Mouse (Mus musculus): ENCODE measurements at regions not wholly inside any gene's neighbourhood (a gene's known extent, or its start where the extent isn't known, plus 50 kb on each side); places are given as distances from the start of the nearest gene placed in this dataset.
A peak's percentile ranks its signal among the peaks of the same experiment; 100 is the strongest.

GRCm38 (mm10) chr1:92776353-92776752 lies 55.1 kb upstream of the Gpc1 start:
- no peak for DNase-seq (ENCODE audit: low spot score in 2 of 2)

GRCm38 (mm10) chr1:92775908-92776307 lies 55.5 kb upstream of the Gpc1 start:
- no peak for DNase-seq (ENCODE audit: low spot score in 2 of 2)

DNA sequence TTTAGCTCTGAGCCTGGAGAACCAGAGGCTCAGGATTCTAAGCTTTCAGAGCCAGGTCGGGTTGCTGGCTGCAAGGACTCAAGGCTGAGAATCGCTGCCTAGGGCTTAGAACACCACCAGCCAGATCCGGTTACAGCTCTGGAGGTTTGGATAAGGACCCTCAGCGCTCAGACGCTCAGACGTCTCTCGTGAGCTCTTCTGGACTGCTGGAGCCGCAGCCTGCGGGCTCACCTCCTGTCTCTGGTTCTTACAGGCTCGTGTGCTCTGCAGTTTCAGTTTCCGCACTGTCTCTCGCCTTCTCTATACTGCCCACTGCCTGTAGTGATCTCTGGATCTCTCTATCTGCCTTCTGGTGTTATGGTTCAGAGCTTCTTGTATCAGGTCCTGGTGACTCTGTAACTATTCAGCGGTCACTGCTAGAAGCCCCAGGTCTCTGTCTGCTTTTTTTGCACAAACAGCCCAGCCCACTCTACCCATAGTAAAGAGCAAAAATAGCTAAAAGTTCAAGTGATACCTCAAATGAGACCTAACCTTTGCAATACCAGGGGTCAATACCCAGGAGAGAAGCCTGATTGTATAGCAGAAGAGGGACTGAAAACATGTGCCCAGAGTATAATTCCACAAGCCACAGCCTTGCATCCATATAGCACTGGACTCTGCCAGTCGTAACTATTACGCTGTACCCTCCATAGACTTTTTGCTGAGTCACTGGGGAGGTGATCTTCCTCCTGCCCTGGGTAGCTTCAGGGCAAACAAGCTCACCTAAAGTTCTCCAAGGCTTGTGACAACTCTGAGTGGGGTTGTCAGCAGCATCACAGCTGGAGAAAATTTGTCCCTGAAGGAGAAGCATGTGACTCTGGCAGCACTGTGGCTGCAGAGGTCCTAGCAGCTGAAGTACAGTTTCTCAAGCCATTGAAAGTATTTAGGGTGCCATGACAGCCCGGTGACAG lies 56.4 kb upstream of the Gpc1 start:
- no peak for DNase-seq (ENCODE audit: low spot score in 2 of 2)

DNA sequence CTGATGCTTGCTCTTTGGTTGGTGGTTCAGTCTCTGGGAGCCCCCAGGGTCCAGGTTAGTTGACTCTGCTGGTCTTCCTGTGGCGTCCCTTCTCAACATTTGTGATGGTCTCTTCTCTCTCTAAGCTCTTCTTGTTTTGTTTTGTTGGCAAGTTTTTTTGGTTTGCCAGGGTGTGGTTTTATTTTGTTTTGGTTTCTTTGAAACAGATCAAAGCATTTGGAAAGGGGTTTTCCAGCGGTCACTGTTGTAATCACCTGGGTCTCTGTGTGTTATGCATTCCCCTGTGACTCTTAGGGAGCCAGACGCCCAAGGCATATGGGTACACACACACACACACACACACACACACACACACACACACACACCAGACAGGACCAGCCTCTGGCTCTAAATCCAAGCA lies 57.4 kb upstream of the Gpc1 start:
- no peak for DNase-seq (ENCODE audit: low spot score in 2 of 2)

GRCm38 (mm10) chr1:92772784-92773113 lies 58.7 kb upstream of the Gpc1 start:
- no peak for DNase-seq (ENCODE audit: low spot score in 2 of 2)

GRCm38 (mm10) chr1:92772101-92772783 lies 59.2 kb upstream of the Gpc1 start:
- no peak for DNase-seq (ENCODE audit: low spot score in 2 of 2)

DNA sequence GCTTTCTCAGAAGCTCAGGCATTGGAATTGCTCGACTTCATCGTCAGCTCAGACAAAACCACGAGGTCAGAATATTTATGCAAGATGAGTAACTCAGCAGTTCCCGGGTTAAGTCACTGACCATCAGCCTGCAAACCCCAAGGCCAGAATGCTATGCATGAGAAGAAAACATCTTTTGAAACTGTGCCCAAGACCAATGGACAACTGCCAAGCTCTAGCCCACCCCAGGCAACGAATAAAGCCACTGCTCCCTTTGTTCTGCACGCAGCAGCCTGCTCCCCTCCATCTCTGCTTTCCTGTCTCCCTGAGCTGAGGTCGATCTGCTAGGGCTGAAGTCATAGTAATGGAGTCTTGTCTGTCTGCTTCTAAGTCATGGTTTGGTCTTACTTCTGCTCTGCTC lies 61.7 kb upstream of the Gpc1 start:
- no peak for DNase-seq (ENCODE audit: low spot score in 2 of 2)

- DNase-seq (ENCODE audit: low spot score in 2 of 2): no peak
These were observed 62.3 kb upstream of the Gpc1 start for GRCm38 (mm10) chr1:92769156-92769555.

GRCm38 (mm10) chr1:92766496-92766895 lies 64.9 kb upstream of the Gpc1 start:
- no peak for DNase-seq (ENCODE audit: low spot score in 2 of 2)

GRCm38 (mm10) chr1:92754793-92755488 lies 76.5 kb upstream of the Gpc1 start:
- peak; percentile 40 to 61 for DNase-seq (ENCODE audit: low spot score in 2 of 2)

GRCm38 (mm10) chr1:92751700-92752136 lies 79.7 kb upstream of the Gpc1 start:
- no peak for DNase-seq (ENCODE audit: low spot score in 2 of 2)

DNA sequence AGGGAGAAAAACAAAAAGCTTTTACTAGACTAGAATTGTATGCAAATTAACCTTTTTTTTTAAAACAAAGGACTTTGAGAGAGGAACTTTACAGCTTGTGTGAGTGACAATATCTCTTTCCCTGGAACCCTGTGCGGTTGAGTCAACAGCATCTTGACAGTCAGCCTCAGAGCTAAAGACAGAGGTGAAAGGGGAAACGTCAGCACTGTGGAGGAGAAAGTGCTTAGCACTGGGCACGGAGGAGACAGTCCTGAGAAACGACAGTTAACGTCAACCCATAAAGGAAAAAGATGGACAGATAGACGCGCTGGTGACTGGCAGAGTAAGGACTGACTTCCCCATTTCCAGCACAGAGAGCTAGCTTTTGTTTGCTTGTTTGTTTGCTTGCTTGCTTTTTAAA lies 82.0 kb upstream of the Gpc1 start:
- DNase-seq (ENCODE audit: low spot score in 2 of 2): no peak

DNA sequence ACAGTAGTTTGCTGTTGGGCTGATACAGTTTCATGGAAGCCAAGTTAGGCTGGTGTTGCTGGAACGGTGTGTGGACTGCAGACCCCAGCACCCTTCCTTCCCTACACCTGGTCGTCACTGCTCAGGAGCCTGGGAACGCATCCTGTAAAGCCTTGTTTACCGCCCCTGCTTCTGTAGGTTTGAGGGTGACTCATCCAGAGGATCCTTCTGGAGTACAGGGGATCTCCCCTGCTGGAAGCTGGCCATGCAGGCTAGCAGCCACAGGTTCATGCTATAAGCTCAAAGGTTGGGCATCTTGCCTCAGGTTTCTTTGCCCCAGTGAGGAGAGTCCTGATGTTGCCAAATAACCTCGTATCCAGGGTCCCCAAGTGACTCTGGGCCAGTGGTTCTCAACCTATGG lies 86.2 kb upstream of the Gpc1 start:
- no peak for DNase-seq (ENCODE audit: low spot score in 2 of 2)

- DNase-seq (ENCODE audit: low spot score in 2 of 2): no peak
These were observed 86.8 kb upstream of the Gpc1 start for GRCm38 (mm10) chr1:92744528-92745241.

DNA sequence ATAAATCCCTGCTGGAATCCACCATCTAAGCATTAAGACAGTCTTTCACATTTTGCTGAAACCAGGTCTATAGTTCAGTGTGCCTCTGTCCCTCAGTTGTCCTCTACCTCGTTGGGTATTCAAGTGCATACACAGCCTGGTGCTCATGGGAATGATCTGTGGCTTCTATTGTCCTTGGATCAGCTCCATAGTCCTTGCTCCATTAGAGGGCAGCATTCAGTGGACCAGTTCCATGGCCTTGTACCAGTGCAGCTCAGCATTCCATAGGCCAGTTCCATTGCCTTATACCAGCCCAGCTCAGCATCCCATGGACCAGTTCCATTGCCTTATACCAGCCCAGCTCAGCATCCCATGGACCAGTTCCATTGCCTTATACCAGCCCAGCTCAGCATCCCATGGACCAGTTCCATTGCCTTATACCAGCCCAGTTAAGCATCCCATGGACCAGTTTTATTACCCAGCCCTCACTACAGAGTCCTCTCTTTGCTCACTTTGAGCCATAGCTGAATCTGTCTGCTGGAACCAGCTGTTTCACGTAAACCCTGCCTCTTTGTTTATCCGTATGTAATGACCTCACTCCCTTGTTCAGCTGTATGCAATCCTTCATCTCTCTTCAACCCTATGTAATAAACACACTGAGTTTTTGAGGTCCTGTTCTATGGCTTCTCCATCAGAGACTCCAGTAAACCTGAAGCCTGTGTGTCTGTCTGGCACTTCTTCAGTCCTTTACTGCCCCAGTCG lies 88.4 kb upstream of the Gpc1 start:
- DNase-seq (ENCODE audit: low spot score in 2 of 2): no peak

DNA sequence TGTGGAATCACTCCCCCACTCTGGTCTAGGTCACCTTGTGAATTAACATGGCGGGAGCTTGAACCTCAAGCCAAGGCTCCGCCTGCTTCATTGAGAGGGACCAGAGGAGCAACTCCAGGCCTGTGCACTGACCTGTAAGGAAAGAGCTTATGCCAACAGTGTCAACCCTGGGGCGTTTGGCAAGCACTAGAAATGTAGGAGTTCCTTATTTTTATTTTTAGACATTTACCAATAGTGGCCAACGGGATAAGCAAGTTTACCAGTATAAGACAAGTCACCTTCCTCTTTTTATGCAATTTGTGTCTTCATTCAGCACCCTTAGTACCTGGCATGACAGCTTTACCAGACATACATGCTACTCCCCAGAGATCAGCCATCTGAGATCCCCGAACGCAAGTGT lies 89.1 kb upstream of the Gpc1 start:
- no peak for DNase-seq (ENCODE audit: low spot score in 2 of 2)

- DNase-seq (ENCODE audit: low spot score in 2 of 2): no peak
These were observed 90.4 kb upstream of the Gpc1 start for GRCm38 (mm10) chr1:92741047-92741446.

GRCm38 (mm10) chr1:92737600-92738197 lies 89.1 kb upstream of the Otos start:
- DNase-seq (ENCODE audit: low spot score in 2 of 2): no peak

DNA sequence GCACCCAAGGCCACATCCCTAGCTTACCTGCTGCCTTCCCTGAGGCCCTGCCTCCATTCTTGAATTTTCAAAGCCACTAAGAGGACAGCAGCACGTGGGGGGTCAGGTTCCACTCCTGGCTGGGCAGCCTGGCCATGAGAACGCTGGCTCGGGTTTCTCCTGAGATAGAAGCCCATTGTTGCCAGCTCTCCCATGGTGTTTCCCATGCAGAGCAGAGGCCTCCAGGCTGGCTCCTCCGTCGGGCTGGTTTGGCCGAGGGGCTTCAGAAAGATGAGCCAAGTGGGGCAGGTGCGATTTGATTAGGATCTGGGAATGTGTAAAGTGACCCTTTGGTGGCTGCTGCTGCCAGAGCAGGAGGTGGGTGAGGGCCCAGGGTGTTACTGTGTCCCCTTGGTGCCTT lies 87.8 kb upstream of the Otos start:
- no peak for DNase-seq (ENCODE audit: low spot score in 2 of 2)

DNA sequence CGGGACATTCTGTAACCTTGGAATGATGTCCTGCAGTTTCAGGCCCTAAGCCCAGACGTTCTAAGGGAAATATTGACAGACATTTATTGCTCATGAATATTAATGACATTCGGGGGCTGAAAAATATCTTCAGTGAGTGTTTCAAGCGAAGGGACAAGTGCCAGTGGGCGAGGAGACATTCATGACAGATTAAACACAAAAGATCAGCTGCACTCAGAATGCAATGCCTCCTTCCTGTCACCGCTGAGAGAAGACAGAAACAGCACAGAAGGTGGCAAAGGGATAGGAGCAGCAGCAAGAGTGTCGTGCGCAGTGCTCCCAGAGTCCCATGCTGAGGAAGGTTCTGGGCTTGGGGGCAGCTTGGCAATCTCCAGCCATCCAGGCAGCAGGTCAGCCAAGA lies 85.1 kb upstream of the Otos start:
- no peak for DNase-seq (ENCODE audit: low spot score in 2 of 2)
